Mouse (Mus musculus): ENCODE measurements at regions not wholly inside any gene's neighbourhood (a gene's known extent, or its start where the extent isn't known, plus 50 kb on each side); places are given as distances from the start of the nearest gene placed in this dataset.

GRCm38 (mm10) chr2:46492299-46492698 is 1375.1 kb upstream of the Zeb2 start:
- in situ Hi-C loops (cut with MboI; ENCODE audit: unreplicated experiment in 2 of 2) = loop anchor here in 1 of 2 experiments (5.0 kb wide), 1 partner anchor 75 kb away; no protein-coding TSS in a partner anchor

DNA sequence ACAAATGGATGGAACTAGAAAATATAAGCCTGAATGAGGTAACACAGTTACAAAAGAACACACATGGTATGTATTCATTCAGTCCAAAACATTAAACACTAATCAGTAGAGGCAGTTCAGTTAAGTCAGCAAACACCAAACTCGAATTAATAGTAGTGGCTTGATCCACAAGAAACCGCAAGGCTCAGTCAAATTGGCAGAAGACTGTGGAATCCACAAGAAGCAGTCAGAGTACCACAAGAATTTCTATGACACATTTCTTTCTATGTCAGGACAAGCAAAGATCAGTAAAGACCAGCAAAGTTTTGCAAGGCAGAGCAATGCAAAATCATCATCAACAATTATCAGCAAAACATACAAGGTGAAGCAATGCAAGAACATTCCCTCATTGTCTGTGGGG is 1373.9 kb upstream of the Zeb2 start:
- in situ Hi-C loops (cut with MboI; ENCODE audit: unreplicated experiment in 2 of 2) = loop anchor here in 1 of 2 experiments (5.0 kb wide), 1 partner anchor 76 kb away; no protein-coding TSS in a partner anchor

GRCm38 (mm10) chr2:46468936-46469629 is 1351.9 kb upstream of the Zeb2 start:
- in situ Hi-C loops (cut with MboI; ENCODE audit: unreplicated experiment in 2 of 2) = no loop called here

DNA sequence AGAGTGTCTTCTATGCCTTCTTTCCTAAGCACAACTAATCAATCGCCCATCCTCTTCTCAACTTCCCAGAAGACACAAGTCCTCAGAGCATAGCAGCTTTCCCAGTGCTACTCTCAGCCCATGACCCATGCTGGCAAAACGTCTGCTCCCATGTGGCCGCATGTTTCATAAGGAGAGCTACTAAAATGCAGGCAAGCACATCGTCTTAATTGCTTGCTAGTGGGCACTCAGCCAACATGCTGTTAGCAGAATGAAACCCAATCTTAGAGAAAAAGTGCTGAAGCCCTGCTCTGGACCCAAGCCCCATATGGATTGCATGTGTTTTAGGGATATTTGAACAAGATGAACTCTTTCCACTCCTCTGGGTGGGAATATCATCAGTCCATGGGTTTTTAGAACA is 1348.2 kb upstream of the Zeb2 start:
- in situ Hi-C loops (cut with MboI; ENCODE audit: unreplicated experiment in 2 of 2) = no loop called here

DNA sequence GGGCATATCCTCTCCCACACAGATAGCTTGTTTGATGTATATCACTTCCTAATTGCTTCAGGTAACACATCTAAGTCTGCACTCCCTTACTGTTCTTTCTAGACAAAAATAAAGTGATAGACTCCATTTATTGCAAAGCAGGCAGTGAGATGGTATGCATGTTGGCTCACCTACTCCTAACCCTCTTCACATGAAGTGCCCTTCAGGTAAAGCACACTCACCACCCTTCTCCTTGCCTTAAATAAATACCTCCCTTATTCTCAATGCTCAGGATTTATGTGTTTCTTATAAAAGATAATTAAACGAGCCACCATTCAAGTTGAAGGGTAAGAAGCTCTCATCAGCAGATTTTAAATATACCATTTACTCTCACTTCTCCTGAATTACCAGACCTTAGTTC is 1347.7 kb upstream of the Zeb2 start:
- in situ Hi-C loops (cut with MboI; ENCODE audit: unreplicated experiment in 2 of 2) = no loop called here

DNA sequence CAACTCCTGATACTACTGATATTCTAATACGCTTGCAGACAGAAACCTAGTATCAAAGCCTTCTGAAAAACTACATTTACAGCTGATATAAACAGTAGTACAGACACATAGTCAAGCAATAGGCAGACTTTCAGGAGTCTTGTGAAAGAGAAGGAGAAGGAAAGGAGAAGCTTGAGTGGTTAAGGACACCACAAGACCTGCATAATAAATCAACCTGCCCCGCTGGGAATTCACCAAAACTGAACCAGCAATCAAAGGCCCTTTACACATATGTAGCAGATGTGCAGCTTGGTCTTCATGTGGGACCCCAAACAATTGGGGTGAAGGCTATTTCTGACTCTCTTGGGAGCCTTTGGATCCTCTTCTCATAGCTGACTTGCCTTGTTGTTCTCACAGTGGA is 1345.5 kb upstream of the Zeb2 start:
- in situ Hi-C loops (cut with MboI; ENCODE audit: unreplicated experiment in 2 of 2) = no loop called here

GRCm38 (mm10) chr2:46450698-46451097 is 1333.5 kb upstream of the Zeb2 start:
- in situ Hi-C loops (cut with MboI; ENCODE audit: unreplicated experiment in 2 of 2) = no loop called here

GRCm38 (mm10) chr2:46445306-46445705 is 1328.1 kb upstream of the Zeb2 start:
- in situ Hi-C loops (cut with MboI; ENCODE audit: unreplicated experiment in 2 of 2) = no loop called here

- in situ Hi-C loops (cut with MboI; ENCODE audit: unreplicated experiment in 2 of 2) = no loop called here
These were observed 1326.5 kb upstream of the Zeb2 start for GRCm38 (mm10) chr2:46443686-46444180.

DNA sequence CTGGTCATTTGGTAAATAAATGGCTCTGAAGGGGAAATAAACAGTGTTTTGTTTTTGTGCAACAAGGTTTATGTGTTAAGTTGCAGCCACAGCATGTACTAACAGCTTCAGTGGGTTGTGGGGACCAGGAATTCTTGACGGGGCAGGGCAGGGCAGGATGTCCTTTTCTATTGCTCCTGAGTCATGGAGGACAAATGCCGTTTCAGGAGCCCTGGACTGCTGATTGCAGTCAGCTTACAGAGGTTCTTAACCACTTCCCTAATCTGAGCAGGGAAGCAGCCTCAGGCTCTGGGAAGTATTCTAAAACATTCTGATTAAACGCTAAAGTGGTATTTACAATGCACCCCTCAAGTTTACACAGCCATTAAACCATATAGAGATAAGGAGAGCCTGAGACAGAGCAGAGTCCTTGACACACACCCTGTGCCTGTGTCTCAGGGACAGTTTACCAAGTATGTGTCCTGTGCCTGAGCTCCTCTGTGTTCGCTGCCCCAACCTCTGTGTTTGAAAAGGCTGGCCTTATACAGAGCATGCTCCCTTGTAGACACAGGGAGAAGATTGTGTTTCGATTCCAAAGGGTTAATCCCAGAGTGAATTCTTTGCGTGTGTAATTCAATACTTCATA is 1326.0 kb upstream of the Zeb2 start:
- in situ Hi-C loops (cut with MboI; ENCODE audit: unreplicated experiment in 2 of 2) = no loop called here

DNA sequence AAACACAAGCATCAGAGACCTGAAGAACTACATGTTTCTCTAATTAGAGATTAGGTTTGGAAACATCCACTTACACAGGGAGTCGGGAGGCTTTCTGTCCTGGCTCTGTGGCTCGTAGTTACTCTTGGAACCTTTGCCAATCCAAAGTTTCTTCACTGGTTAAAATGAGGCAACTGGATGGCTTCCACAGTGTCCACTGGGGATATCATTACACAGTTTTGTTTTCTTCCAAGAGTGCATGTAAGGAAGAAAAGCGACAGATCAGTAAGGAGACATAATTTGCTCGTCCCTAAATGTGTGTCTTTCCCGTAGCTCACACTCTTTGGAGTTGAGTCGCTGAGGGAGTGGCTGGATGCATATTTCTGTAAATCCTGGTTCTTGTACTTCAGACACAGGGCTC is 1325.4 kb upstream of the Zeb2 start:
- in situ Hi-C loops (cut with MboI; ENCODE audit: unreplicated experiment in 2 of 2) = no loop called here

DNA sequence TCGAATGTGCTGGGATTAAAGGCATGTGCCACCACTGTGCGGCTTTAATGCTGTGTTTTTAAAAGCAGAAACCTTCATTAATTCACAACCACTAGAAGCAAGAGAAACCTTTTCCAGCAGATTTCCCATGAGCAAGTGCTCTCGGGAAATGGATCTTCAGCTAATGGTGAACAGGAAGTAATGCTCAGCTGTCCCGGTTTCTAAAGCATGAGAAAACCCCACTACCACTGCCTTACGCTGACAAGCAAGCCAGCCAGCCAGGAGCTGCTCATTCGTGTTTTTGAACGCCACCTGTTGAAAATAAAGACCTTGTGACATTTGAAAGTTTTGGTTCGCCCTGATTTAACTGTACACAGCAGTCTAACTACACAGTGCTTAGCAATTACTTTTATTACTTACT is 1324.7 kb upstream of the Zeb2 start:
- in situ Hi-C loops (cut with MboI; ENCODE audit: unreplicated experiment in 2 of 2) = no loop called here

- in situ Hi-C loops (cut with MboI; ENCODE audit: unreplicated experiment in 2 of 2) = no loop called here
These were observed 1324.2 kb upstream of the Zeb2 start for GRCm38 (mm10) chr2:46441348-46441747.

DNA sequence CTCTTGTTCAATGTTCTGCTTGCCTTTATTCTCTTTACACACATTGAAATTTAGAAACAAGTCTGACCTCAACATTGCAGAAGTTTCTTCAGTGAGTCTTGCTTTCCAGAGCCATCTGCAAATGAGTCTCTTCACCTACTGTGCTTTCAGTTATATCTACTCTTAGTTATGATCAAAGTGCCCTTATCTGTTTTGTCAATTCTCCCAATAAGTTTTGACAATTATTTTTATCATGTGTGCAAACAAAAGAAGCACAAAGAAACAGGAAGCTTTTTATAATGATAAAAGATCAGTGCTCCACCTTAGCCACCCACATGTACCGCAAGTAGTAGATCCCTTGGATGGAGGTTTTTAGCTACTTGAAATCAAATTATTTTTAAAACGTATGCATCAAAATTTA is 1322.8 kb upstream of the Zeb2 start:
- in situ Hi-C loops (cut with MboI; ENCODE audit: unreplicated experiment in 2 of 2) = no loop called here

DNA sequence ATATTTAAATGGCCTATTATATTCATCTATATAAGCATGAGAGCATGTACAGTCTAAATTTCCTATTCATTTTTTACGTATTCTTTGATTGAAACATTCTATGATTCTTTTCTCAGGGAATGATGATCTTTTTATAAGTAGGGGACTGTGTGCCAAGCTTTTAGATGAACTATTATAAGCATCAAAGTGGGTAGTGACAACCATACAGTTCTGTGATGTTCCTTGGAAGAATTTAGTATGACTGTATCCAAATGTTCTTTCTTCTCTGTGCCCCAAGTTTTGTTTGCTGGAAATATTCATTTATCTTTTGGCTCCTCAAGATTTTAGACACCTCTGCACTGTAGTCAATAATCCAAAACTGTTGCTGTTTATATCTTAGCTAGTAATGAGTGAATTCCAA is 1301.1 kb upstream of the Zeb2 start:
- in situ Hi-C loops (cut with MboI; ENCODE audit: unreplicated experiment in 2 of 2) = no loop called here

GRCm38 (mm10) chr2:46402373-46403114 is 1285.3 kb upstream of the Zeb2 start:
- in situ Hi-C loops (cut with MboI; ENCODE audit: unreplicated experiment in 2 of 2) = no loop called here

GRCm38 (mm10) chr2:46394161-46394560 is 1277.0 kb upstream of the Zeb2 start:
- in situ Hi-C loops (cut with MboI; ENCODE audit: unreplicated experiment in 2 of 2) = no loop called here

DNA sequence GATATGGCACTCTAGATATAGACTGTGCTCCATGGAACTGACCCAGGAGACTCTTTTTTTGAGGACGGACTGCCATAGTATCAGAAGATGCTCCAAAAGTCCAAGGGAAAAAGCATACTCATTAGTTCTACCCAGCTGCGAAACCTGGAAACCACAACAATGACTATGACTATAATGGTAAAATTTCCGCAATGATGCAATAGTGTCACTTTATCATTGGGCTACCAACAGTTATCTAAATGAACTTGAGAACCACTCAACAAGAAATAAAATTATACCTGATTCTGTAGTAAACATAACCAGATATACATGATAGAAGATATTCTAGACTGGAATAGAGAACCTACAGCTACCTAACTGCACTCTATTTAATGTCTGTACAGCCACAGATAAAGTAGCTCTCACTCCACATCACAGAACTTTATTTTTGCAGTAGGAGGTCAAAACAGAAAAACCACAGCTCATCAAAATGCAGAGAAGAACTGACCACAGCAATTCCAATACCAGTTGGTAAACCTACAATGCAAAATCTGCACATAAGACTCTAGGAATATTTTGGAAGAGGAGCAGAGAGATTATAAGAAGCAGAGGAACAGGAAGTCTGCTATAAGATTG is 1255.8 kb upstream of the Zeb2 start:
- in situ Hi-C loops (cut with MboI; ENCODE audit: unreplicated experiment in 2 of 2) = no loop called here

- in situ Hi-C loops (cut with MboI; ENCODE audit: unreplicated experiment in 2 of 2) = no loop called here
These were observed 1254.6 kb upstream of the Zeb2 start for GRCm38 (mm10) chr2:46371755-46372154.

GRCm38 (mm10) chr2:46370949-46371348 is 1253.8 kb upstream of the Zeb2 start:
- in situ Hi-C loops (cut with MboI; ENCODE audit: unreplicated experiment in 2 of 2) = no loop called here

GRCm38 (mm10) chr2:46368882-46369281 is 1251.7 kb upstream of the Zeb2 start:
- in situ Hi-C loops (cut with MboI; ENCODE audit: unreplicated experiment in 2 of 2) = no loop called here

Measured in v-Abl transformed pro-B cells (cell line).